Mouse (Mus musculus) T-helper 17 cell (primary cell): Measurements from ENCODE around the gene Mecom.

Experiments
- in situ Hi-C, 2 experiments: fragments of 300-600 bp; cut with MboI, MseI; formaldehyde crosslinking; loops; 1 replicate in 1 of 2; 2 replicates in 1 of 2; pipeline ENCODE4 v1.15.1; 2025; ENCODE audit warnings: high pct_unique_total_duplicates in 2 of 2

Gene Mecom

GRCm38 (mm10) chr3:30370860-30371455 lies 176.8 kb downstream of the Mecom start:
- in situ Hi-C loops = loop anchor here in 1 of 2 experiments (10.0 kb wide), 1 partner anchor 804 kb away; no protein-coding TSS in a partner anchor

DNA sequence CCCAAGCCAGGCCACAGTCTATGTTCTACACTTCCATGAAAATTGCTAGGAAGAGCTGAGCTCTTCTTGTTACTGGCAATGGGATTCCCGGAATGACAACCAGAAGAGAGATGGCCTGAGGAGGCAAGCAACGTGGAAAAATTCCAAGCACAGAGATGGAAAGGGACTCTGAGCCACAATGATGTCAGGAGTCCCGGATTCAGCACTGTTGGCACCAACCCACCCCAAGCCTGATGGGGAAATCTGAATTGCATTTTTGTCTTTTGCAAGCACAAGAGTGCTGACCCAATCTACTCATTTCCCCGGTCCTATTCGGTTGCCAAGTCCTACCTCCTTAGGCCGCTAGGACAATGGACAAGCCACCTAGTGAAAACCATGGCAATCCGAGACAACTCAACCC lies 181.2 kb downstream of the Mecom start:
- in situ Hi-C loops = no loop called here

- in situ Hi-C loops = no loop called here
These were observed 186.6 kb downstream of the Mecom start for GRCm38 (mm10) chr3:30361190-30361589.

- in situ Hi-C loops = no loop called here
These were observed 193.7 kb downstream of the Mecom start for GRCm38 (mm10) chr3:30353878-30354727.

- in situ Hi-C loops = no loop called here
These were observed 198.5 kb downstream of the Mecom start for GRCm38 (mm10) chr3:30349279-30349678.

GRCm38 (mm10) chr3:30344151-30344550 lies 203.7 kb downstream of the Mecom start:
- in situ Hi-C loops = no loop called here

GRCm38 (mm10) chr3:30332337-30332736 lies 215.5 kb downstream of the Mecom start:
- in situ Hi-C loops = no loop called here

- in situ Hi-C loops = no loop called here
These were observed 217.3 kb downstream of the Mecom start for GRCm38 (mm10) chr3:30330476-30330875.

GRCm38 (mm10) chr3:30330021-30330420 lies 217.8 kb downstream of the Mecom start:
- in situ Hi-C loops = no loop called here

GRCm38 (mm10) chr3:30314955-30315354 lies 232.9 kb downstream of the Mecom start:
- in situ Hi-C loops = no loop called here

DNA sequence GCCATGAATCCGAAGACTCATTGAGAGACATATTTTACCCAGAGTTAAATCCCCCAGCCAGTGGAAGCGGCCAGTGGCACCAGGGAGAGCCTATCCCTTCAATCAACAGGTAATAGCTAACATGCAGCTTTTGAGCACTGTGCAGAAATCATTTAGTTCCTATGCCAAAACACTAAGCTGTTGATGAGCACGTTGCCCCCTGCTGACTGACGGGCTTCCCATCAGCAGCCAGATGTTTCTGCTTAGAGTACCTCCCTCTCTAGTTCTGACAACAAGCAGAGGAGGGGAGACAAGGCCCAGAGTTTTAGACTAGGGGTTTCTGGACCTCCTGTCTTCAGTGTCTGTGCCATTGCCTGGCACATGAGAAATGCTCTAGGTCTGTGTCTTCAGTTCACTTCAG lies 239.7 kb downstream of the Mecom start:
- in situ Hi-C loops = no loop called here

GRCm38 (mm10) chr3:30307601-30308000 lies 240.2 kb downstream of the Mecom start:
- in situ Hi-C loops = no loop called here

- in situ Hi-C loops = no loop called here
These were observed 241.7 kb downstream of the Mecom start for GRCm38 (mm10) chr3:30306080-30306479.

GRCm38 (mm10) chr3:30299460-30299859 lies 248.3 kb downstream of the Mecom start:
- in situ Hi-C loops = no loop called here

- in situ Hi-C loops = no loop called here
These were observed 253.4 kb downstream of the Mecom start for GRCm38 (mm10) chr3:30294433-30294832.

DNA sequence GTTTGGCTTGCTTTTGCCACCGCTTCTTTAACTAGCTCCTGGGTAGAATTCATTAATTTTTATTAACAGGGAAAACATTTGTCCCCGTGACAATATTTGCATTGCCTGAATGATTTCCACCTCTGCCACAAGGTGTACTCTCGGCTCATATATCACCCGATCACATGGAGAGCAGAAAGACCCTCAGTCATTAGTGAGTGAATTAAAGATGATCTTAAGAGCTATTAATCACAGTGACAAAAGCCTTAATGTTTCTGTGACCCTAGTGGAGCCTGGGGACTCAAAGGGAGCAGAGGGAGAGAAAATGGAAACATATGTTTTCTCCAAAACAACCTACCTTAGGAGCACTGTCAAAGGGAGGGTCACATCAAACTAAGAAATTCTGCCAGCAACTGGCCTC lies 261.3 kb downstream of the Mecom start:
- in situ Hi-C loops = loop anchor here in 1 of 2 experiments (10.0 kb wide), 1 partner anchor 772 kb away; no protein-coding TSS in a partner anchor

DNA sequence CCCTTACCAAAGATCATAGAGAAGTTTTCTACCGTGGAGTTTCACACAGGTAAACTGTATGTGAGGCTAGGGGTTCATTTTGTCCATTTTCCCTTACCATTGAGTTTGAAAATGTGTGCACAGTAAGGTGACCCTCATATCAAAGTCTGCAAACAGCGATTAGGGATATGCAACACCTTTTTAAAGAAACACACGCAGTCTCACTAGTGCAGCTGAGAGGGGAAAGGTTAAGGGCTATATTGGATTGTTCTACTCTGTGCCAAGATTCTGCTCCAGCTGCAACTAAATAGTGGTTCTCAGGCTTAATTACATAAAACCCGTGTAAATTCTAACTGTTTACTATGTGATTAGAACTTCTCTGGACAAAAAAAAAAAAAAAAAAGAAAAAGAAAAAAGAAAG lies 263.7 kb downstream of the Mecom start:
- in situ Hi-C loops = loop anchor here in 1 of 2 experiments (10.0 kb wide), 1 partner anchor 769 kb away; no protein-coding TSS in a partner anchor

- in situ Hi-C loops = loop anchor here in 1 of 2 experiments (10.0 kb wide), 1 partner anchor 769 kb away; no protein-coding TSS in a partner anchor
These were observed 264.2 kb downstream of the Mecom start for GRCm38 (mm10) chr3:30283562-30283961.

- in situ Hi-C loops = no loop called here
These were observed 270.2 kb downstream of the Mecom start for GRCm38 (mm10) chr3:30277569-30277968.

- in situ Hi-C loops = no loop called here
These were observed 271.7 kb downstream of the Mecom start for GRCm38 (mm10) chr3:30276099-30276498.

GRCm38 (mm10) chr3:30269253-30269652 lies 278.6 kb downstream of the Mecom start:
- in situ Hi-C loops = no loop called here

DNA sequence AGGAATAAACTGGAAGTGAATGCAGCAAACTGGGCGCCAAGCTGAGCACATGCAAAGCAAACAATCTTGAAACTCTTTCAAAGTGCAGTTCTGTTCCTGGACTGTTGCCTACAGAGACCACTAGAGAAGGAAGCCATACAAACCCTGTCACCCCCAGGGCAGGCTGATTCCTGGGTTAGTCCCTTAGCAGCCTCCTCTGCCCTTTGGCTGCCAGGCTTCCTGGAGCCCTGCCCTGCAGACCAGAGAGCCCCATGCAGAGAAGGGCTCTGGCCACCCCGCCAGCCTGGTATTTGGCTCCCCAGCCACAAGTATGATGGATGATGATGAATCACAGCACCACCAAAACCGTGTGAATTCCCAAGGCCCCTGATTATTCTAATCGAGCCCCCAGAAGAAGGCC lies 286.9 kb downstream of the Mecom start:
- in situ Hi-C loops = no loop called here

DNA sequence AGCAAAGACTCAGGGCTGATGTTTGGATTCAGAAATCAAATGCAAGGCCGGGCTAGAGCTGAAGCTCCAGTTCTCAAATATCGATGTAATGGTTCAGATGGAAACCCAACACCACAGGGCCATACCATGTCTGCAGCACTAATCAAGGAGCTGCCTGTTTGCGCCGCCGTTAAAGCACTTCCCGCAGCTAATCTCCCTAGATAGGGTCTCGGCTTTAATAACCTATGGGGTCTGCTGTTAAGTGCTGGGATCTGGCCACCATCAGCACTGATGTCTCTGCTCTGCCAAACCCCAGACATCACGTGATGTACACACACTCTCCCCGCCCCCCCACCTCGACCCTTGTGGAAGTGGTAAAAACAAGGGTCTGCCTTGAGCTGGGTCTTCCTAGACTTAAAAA lies 289.4 kb downstream of the Mecom start:
- in situ Hi-C loops = no loop called here
